Mouse (Mus musculus): ENCODE results near the gene Ap1s1.

DNA sequence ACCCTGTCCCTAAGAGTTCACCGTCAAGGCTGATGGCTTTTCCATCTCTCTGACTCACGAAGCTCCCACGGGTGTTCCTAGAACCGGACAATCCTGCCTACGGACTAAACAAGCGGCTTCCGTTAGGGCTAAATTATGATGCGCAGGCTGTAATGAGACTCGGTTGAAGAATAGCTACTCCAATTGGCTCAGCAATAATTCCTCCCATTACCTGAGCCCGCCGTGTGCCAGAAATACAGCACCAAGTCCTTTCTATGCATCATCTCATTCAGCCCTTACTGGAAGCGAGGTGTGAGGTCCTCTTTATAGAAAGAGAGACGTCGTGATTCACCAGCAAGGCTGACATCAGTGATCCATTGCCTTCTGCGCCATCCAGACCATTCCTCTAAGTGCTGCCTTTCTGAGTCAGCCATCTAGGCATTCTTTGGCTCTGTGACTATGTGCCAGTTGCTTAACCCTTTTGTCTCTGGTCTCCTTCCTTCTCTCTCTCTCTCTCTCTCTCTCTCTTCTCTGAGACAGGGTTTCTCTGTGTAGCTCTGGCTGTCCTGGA lies 33.5 kb downstream of the Ap1s1 start:
- no peak for TF ChIP-seq CTCF (conservative IDR thresholded peaks at IDR 0.05; ENCODE audit: low read length)
- no peak for TF ChIP-seq NANOG (IDR thresholded peaks at IDR 0.05; ENCODE audit: borderline replicate concordance, low read length)
- no peak for TF ChIP-seq POU5F1 (IDR thresholded peaks at IDR 0.05; ENCODE audit: borderline replicate concordance, low read length)
